Mouse (Mus musculus) kidney, adult 2 months (tissue): Measurements from ENCODE around the gene Brca1.

ENCODE experiments used
- CTCF ChIP-seq: fragments of 200-500 bp; conservative IDR thresholded peaks from 2 replicates; pipeline ENCODE4 v1.5.1; 2011; ENCODE audit warnings: low read depth, mild to moderate bottlenecking, control low read depth, low read length, moderate library complexity, mixed read lengths; ENCODE audit not compliant: insufficient read depth, insufficient read length
- POLR2A ChIP-seq: fragments of 200-500 bp; IDR thresholded peaks from one replicate; pipeline ENCODE4 v1.6.1; 2011; ENCODE audit warnings: low read depth, low read length, control low read depth

GRCm38 (mm10) chr11:101576116-101576515 is 24.4 kb upstream of the Brca1 start:
- TF ChIP-seq CTCF (0 out of 2 replicates have a peak, but pooled peaks have one; percentile 21), POLR2A (no peak)
